Mouse (Mus musculus): ENCODE data around the gene Ubtf.

GRCm38 (mm10) chr11:102257514-102257913 is 62.0 kb downstream of the Ubtf start:
- TF ChIP-seq POLR2A (IDR thresholded peaks at IDR 0.05; ENCODE audit: borderline replicate concordance, extremely low read depth, insufficient read depth, insufficient read length, poor library complexity, severe bottlenecking) (no peak), CTCF (IDR thresholded peaks at IDR 0.05; ENCODE audit: borderline replicate concordance, extremely low read depth, insufficient read depth, insufficient read length) (peak; percentile 63)

Measured in brain, embryonic 14.5 days (tissue).